22 mouse cellular contexts compared by ENCODE assay signal in genomic region chr11:15250022-15250421, GRCm38 (mm10).
DNase-seq lines count a peak whose midpoint lies in the region; ATAC-seq and TF ChIP-seq lines count a peak whose summit lies in the region.
"Had no signal": no experiment of that assay in that cellular context is flagged by ENCODE, and none has a peak within 500 bp of the region (broad histone marks: within the 10 kb centered on the region; RNA-seq: fewer than 3 reads in every experiment).

No protein-coding gene starts in this region.

- peak; percentile 9 for DNase-seq in embryonic facial prominence, embryonic 11.5 days (ENCODE audit: low spot score)
- DNase-seq in embryonic facial prominence, embryonic 10.5 days (ENCODE audit: low spot score): no peak
- peak; percentile 53 for DNase-seq in lung, embryonic 14.5 days
- DNase-seq in lung, postnatal 14 days: no peak
- DNase-seq in brain, adult 2 months (ENCODE audit: low read depth, low spot score): peak; percentile 30
- DNase-seq in thymus, adult 18-20 months: no peak
- DNase-seq: adrenal gland, adult 8-10 months; adrenal gland, postnatal 36 days; cerebellum, adult 11-12 months; cerebellum, adult 9-10 months; cerebellum, postnatal 25 days; gastrocnemius, adult 2 months; gastrocnemius, postnatal 25 days had no signal

- ATAC-seq in embryonic facial prominence, embryonic 11.5 days (replicated peaks; ENCODE audit: insufficient number of reproducible peaks, low FRiP score, low TSS enrichment, low read depth): no peak
- ATAC-seq in lung, embryonic 14.5 days (ENCODE audit: insufficient read depth): peak; percentile 44; the same call in 1 of the 2 replicates
- ATAC-seq: forebrain, embryonic 16.5 days; intestine, embryonic 15.5 days had no signal

- WGBS in embryonic facial prominence, embryonic 11.5 days: 37% methylated on average over 2 of the region's 2 CpGs
- WGBS in embryonic facial prominence, embryonic 10.5 days: 52% methylated on average over 2 of the region's 2 CpGs
- 24% methylated on average over 2 of the region's 2 CpGs for WGBS in lung, embryonic 14.5 days

- no peak overlapping the region for H3K9ac ChIP-seq in embryonic facial prominence, embryonic 11.5 days (replicated peaks; ENCODE audit: low read length)
- H3K9ac ChIP-seq in lung, embryonic 14.5 days: no peak overlapping the region
- H3K9ac ChIP-seq: embryonic facial prominence, embryonic 15.5 days; heart, embryonic 12.5 days; hindbrain, embryonic 14.5 days; intestine, embryonic 15.5 days had no signal

- H3K4me1 ChIP-seq in embryonic facial prominence, embryonic 11.5 days (ENCODE audit: control insufficient read depth, insufficient read depth, low read length): no peaks in the 10 kb centered on the region
- no peaks in the 10 kb centered on the region for H3K4me1 ChIP-seq in embryonic facial prominence, embryonic 10.5 days
- no peaks in the 10 kb centered on the region for H3K4me1 ChIP-seq in lung, embryonic 14.5 days (ENCODE audit: insufficient read depth)
- H3K4me1 ChIP-seq: embryonic facial prominence, embryonic 15.5 days; forebrain, embryonic 10.5 days; heart, embryonic 12.5 days; hindbrain, embryonic 10.5 days; intestine, embryonic 15.5 days had no signal

- no peak for TF ChIP-seq CTCF in lung, embryonic 14.5 days (IDR thresholded peaks at IDR 0.05; ENCODE audit: low read depth)

- no peak overlapping the region for H3K4me3 ChIP-seq in embryonic facial prominence, embryonic 11.5 days (ENCODE audit: low read depth, low read length)
- H3K4me3 ChIP-seq in embryonic facial prominence, embryonic 10.5 days: no peak overlapping the region
- H3K4me3 ChIP-seq in lung, embryonic 14.5 days (ENCODE audit: low read depth, low read length): no peak overlapping the region
- H3K4me3 ChIP-seq: embryonic facial prominence, embryonic 15.5 days; erythroblast, embryonic 14.5 days; forebrain, embryonic 10.5 days; gastrocnemius, adult 2 months; heart, embryonic 12.5 days; hindbrain, embryonic 10.5 days; intestine, embryonic 15.5 days had no signal

- no peak overlapping the region for H3K27ac ChIP-seq in embryonic facial prominence, embryonic 11.5 days (replicated peaks; ENCODE audit: low read depth, low read length)
- H3K27ac ChIP-seq in embryonic facial prominence, embryonic 10.5 days (replicated peaks): no peak overlapping the region
- no peak overlapping the region for H3K27ac ChIP-seq in lung, embryonic 14.5 days (ENCODE audit: low read depth)
- H3K27ac ChIP-seq: embryonic facial prominence, embryonic 15.5 days; forebrain, embryonic 10.5 days; gastrocnemius, adult 2 months; hindbrain, embryonic 10.5 days; hindbrain, embryonic 14.5 days; intestine, embryonic 15.5 days had no signal

- H3K36me3 ChIP-seq in embryonic facial prominence, embryonic 11.5 days (replicated peaks; ENCODE audit: control insufficient read depth, insufficient read depth, low read depth, low read length): no peaks in the 10 kb centered on the region
- H3K36me3 ChIP-seq in embryonic facial prominence, embryonic 10.5 days (replicated peaks): no peaks in the 10 kb centered on the region
- H3K36me3 ChIP-seq in lung, embryonic 14.5 days (ENCODE audit: insufficient read depth): no peaks in the 10 kb centered on the region
- H3K36me3 ChIP-seq: embryonic facial prominence, embryonic 15.5 days; forebrain, embryonic 10.5 days; heart, embryonic 12.5 days; hindbrain, embryonic 10.5 days; intestine, embryonic 15.5 days had no signal

- H3K27me3 ChIP-seq in embryonic facial prominence, embryonic 11.5 days (ENCODE audit: control insufficient read depth, insufficient read depth, low read length): no peaks in the 10 kb centered on the region
- H3K27me3 ChIP-seq in embryonic facial prominence, embryonic 10.5 days (replicated peaks; ENCODE audit: low read depth, poor library complexity, severe bottlenecking): no peaks in the 10 kb centered on the region
- H3K27me3 ChIP-seq in lung, embryonic 14.5 days (ENCODE audit: insufficient read depth, low read length): no peaks in the 10 kb centered on the region
- H3K27me3 ChIP-seq: CH12.LX; embryonic facial prominence, embryonic 15.5 days; heart, embryonic 12.5 days; intestine, embryonic 15.5 days had no signal

- no peak overlapping the region for H3K4me2 ChIP-seq in embryonic facial prominence, embryonic 11.5 days (ENCODE audit: low read depth, low read length)
- H3K4me2 ChIP-seq in lung, embryonic 14.5 days: no peak overlapping the region
- H3K4me2 ChIP-seq: embryonic facial prominence, embryonic 15.5 days; heart, embryonic 12.5 days; hindbrain, embryonic 14.5 days; intestine, embryonic 15.5 days had no signal

- no peaks in the 10 kb centered on the region for H3K9me3 ChIP-seq in embryonic facial prominence, embryonic 11.5 days (replicated peaks; ENCODE audit: control insufficient read depth, low read length)
- H3K9me3 ChIP-seq in embryonic facial prominence, embryonic 10.5 days: no peaks in the 10 kb centered on the region
- H3K9me3 ChIP-seq in lung, embryonic 14.5 days (ENCODE audit: low read depth, low read length): no peaks in the 10 kb centered on the region
- H3K9me3 ChIP-seq: embryonic facial prominence, embryonic 15.5 days; forebrain, embryonic 10.5 days; hindbrain, embryonic 10.5 days; intestine, embryonic 15.5 days had no signal

Comparison
In these comparisons a context has a peak if more than half of its experiments do, and no peak if none do; other contexts are left out.
1. DNase-seq: peak in embryonic facial prominence, embryonic 11.5 days (single experiment), lung, embryonic 14.5 days (single experiment) and brain, adult 2 months (single experiment); none in embryonic facial prominence, embryonic 10.5 days (single experiment), lung, postnatal 14 days (single experiment) and thymus, adult 18-20 months (0 of 2).